Mouse (Mus musculus) yolk sac, embryonic 10.5 days (tissue): ENCODE results near the gene Moap1.

Source experiments
- DNase-seq: peaks from one replicate; pipeline ENCODE4 v3.0.0-alpha.2; 2017; ENCODE audit warnings: low spot score

The Moap1 gene

GRCm38 (mm10) chr12:102705216-102705871 is 38.1 kb downstream of the Moap1 start:
- DNase-seq = peak; percentile 61

- peak; percentile 63 for DNase-seq
Measured at GRCm38 (mm10) chr12:102704457-102705198, 38.8 kb downstream of the Moap1 start, which contains the start of gene Itpk1. Gene Itpk1 (minus strand): TSS chr12:102704930.

- no peak for DNase-seq
Measured at GRCm38 (mm10) chr12:102703921-102704408, 39.5 kb downstream of the Moap1 start.

GRCm38 (mm10) chr12:102703441-102703840 is 40.0 kb downstream of the Moap1 start:
- no peak for DNase-seq

- DNase-seq = no peak
Measured at GRCm38 (mm10) chr12:102703111-102703412, 40.4 kb downstream of the Moap1 start.

- DNase-seq = peak; percentile 59
Measured at GRCm38 (mm10) chr12:102702356-102703110, 40.9 kb downstream of the Moap1 start.

- no peak for DNase-seq
Measured at GRCm38 (mm10) chr12:102701691-102702207, 41.7 kb downstream of the Moap1 start.

GRCm38 (mm10) chr12:102700453-102700852 is 43.0 kb downstream of the Moap1 start:
- DNase-seq = no peak

- no peak for DNase-seq
Measured at GRCm38 (mm10) chr12:102699156-102699555, 44.3 kb downstream of the Moap1 start.

GRCm38 (mm10) chr12:102698089-102698684 is 45.3 kb downstream of the Moap1 start:
- DNase-seq = no peak

GRCm38 (mm10) chr12:102697381-102697780 is 46.1 kb downstream of the Moap1 start:
- no peak for DNase-seq

- no peak for DNase-seq
Measured at GRCm38 (mm10) chr12:102696635-102697354, 46.7 kb downstream of the Moap1 start.

- no peak for DNase-seq
Measured at GRCm38 (mm10) chr12:102695369-102696239, 47.9 kb downstream of the Moap1 start.
